Mouse (Mus musculus) mouse trophoblast stem cell (cell line): ENCODE measurements around the gene Slc52a3.

Experiments used
- in situ Hi-C, 2 experiments: fragments of 300-500 bp; cut with MseI, MboI; formaldehyde crosslinking; loops; 2 replicates in 1 of 2; 3 replicates in 1 of 2; pipeline ENCODE4 v1.15.1; 2025

The Slc52a3 gene

DNA sequence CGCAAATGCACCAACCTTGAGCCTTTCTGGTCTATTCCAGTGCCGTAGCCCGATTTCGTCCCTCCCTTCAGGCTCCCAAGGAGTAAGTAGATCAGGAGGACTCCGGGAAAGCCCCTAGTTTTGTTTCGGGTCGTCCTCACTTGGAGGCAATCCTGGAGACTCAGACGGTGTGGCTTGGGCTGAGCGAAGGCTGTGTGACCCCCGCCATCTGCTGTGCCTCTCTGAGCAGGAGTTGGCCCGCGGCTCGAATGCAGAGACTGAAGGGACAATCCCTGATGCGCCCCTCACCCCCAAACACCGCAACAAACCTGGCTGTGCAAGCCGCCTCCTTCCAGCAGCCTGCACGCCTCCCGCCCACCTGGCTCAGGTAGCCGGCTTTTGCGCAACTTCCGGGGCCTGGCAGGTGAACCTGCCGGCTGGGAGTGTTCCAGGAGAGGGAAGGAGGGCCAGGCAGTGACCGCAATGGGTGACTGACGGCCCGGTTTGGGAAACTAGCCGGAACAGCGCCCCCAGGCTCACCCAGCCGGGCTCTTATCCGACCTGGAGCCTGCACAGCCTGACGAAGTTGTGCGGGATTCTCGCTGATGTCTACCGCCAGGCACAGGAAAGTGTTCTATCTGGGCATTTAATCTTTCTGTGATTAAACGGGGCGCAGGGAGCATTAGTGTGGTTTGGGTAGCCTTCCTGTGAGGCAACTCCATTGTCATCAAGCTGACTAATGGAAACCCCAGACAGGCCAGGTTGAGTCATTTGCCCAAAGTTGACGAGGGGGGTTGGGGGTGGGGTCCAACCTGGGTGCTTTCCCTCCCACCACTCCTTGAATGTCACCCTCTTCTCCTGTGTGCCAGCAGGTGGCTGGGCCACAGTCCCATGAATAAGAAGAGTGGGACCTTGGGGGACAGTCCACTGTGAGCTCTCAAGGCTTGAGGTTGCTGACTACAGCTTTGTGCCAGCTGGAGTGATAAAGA is 22.4 kb upstream of the Slc52a3 start:
- in situ Hi-C loops, result no loop called here

DNA sequence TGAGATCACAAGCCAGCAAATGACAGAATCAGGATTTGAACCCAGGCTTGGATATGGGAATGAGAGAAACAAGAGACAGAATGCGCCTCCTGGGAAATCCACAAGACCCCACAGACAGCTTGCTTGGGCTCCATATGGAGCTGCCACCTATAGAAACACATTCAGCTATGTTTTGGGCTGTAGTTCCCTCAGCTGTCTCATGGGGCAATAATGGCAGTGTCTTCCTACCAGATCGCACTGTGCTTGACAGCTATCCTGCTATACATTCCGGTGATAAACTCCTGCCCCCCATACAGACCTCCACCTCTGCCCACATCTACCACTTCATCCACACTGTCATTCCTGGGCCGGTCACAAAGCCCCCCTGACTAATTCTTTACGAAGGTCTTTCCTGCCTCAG is 21.0 kb upstream of the Slc52a3 start:
- in situ Hi-C loops, result no loop called here

DNA sequence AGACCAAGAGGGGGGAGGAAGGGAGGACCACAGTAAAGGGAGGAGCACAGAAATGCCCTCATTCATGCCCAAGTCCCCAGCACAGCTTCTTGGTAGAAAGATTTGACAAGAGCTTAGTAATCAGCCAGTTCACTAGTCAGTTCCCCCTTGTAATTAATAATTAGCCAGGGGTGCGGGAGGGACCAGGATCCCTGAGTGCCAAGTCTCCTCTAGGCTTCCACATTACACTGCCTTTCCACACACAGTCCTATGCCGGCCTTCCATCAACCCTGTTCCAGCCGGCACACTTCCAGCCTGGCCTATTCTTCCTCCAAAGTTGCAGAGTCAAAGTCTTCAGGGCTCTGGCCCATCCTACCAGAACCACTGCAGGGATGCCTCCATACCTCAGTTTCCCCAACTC is 20.2 kb upstream of the Slc52a3 start:
- in situ Hi-C loops, result no loop called here

DNA sequence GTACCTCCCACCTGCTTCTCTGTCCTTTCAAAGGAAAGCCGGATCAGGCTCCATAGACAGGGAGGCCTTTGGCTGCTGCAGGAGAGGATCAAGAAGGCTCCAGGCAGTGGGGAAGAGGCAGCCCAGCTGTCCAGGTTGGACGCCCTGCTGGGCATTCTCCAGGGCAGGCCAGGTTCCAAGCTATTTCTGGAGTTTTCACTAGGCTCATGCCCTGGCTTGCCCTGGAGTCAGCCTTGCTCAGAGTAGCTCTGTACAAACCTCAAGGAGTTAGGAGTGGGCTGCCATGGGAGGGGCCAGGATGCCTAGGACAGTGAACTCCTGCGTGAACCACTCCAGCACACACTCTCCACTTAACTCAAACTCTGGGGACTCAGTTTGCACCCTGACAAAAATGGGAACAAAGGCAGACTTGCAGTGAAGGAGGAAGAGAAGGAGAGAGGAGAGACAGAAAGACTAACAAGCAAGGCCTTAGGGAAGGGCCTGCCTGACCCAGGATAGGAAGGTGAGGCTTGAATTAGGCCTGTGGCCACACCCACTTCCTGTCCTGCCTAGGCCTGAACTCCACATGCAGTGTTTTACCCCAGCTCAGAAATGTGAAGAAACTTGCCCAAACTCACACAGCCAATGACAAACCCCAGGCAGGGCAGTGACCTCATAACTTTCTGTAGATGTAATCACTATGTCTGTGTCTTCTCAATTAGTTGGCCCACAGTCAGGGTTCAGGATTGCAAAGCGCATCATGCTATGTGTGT is 18.4 kb upstream of the Slc52a3 start:
- in situ Hi-C loops, result no loop called here

DNA sequence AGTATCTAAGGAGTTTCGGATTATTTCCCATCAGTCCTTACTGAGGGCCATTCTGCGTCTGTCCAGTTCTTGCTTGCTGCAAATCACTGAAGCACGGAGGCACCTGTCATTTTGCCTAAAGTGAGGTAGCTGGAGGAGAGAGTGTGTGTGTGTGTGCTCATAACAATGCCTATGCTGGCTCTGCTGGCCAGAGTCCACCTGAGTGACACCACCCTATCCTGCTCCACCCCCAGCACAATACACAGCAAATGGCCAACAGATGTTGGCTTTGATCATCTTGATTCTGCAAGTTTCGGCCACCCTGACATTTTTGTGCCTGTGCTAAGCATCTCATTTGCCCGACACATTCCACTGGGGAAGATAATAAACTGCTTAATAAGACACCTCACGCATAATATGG is 17.8 kb upstream of the Slc52a3 start:
- in situ Hi-C loops, result no loop called here

DNA sequence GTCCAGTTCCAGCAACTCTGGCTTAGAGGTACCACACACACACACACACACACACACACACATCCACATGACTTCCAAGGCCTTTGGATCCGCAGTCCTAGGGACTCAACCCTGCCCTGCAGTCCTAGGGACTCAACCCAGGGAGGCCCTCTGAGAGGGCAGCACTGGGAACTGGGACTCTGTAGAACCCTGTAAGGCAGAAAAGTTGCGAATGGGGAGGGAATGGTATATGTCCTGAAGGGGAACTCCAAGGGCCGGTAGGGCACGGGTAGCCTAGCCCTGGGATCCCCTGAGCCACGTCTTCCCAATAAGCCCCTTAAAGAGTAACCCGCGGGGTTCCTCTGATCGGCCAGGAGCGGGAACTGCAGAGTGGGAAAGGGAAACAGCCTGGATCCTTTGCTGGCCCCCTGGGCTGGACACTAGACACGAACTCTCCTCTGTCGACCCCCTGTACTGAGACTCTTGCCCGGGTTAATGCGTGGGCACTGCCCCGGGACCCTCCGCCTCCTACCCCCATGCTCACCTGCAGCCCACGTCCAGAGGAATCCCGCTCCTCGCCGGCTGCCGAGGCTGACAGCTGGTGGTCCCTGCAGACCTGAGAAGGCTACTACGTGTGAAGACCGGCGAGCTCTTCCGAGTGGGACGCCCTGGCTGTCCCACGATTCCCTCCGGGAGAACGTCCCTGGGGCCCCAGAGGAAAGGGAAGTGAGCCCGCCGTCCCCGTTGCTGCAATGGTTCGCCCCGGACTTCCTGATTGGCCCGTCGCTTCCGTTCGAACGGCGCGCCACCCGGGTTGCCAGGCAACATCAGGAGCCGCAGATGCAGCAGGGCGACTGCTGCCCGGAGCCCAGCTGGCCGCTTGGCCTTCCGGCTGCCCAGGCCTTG is 16.6 kb upstream of the Slc52a3 start, which contains the start of gene Fam110a:
TSS of gene Fam110a (minus strand) at position 750 of the 885 bp plus-strand sequence.
- in situ Hi-C loops, result no loop called here

DNA sequence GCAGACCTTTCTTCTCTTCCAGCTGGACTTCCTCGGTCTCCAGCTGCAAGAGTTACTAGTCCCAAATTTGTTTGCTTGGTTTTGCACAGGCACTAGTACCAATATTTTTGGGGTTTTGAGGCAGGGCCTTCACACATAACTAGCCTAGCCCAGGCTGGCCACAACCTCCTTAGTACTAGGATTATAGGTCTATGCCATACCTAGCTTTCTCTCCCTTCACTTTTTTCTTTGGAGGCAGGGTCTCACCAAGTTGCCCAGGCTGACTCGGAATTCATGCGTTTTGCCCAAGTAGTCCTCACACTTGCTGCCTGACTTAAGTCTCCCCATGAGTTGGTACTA is 16.0 kb upstream of the Slc52a3 start:
- in situ Hi-C loops, result no loop called here

DNA sequence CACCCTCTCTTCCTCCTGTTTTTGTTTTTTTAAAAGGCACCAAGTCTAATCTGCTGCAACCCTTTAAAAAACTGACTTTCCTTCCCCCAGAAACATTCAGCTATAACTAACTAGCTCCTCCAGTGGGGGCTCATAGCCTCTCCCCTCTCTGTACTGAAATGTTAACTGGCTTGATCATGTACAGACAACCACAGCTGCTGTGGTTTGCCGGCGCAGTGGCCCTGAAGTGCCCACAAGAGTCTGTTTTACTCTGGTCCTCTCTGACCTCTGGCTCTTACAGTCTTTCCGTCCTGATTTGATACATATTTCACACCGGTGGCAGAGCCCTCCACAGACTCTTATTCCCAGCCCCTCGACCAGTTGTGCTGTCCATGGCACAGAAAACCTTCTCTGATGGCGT is 15.0 kb upstream of the Slc52a3 start:
- in situ Hi-C loops, result no loop called here

DNA sequence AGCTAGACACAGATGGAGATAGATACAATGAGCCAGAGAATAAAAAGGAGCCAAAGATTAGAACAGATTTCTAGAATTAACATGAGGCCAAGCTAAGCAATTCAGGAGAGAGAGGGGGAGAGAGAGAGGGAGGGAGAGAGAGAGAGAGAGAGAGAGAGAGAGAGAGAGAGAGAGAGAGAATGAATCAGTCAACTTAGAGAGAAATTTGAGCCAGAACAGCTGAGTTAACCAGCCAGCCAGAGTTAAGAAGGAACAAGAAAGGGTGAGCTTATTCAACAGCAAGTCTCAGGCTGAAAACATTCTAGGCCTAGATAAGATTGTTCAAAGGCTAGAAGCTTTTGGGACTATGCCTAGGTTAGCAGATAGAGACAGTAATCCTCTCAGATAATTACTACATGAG is 13.8 kb upstream of the Slc52a3 start:
- in situ Hi-C loops, result no loop called here

DNA sequence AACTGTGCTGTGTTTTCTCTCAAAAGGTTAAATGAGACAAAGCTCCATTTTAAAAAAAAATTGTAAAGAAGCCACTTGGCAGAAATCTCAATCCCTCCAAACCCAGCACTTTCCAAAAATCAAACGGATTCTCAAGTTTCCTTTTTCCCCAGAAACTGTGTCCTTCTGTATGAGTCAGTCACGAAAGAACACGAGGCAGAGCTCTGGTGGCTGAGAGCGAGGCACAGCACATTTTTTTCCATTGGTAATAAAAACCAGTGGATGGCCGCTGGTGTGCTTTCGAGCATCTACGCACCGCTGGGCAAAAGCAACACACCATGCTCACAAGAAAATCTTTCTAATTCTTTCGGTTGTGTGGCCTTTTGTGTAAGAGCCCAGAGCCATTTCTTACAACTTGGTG is 12.3 kb upstream of the Slc52a3 start:
- in situ Hi-C loops, result no loop called here

DNA sequence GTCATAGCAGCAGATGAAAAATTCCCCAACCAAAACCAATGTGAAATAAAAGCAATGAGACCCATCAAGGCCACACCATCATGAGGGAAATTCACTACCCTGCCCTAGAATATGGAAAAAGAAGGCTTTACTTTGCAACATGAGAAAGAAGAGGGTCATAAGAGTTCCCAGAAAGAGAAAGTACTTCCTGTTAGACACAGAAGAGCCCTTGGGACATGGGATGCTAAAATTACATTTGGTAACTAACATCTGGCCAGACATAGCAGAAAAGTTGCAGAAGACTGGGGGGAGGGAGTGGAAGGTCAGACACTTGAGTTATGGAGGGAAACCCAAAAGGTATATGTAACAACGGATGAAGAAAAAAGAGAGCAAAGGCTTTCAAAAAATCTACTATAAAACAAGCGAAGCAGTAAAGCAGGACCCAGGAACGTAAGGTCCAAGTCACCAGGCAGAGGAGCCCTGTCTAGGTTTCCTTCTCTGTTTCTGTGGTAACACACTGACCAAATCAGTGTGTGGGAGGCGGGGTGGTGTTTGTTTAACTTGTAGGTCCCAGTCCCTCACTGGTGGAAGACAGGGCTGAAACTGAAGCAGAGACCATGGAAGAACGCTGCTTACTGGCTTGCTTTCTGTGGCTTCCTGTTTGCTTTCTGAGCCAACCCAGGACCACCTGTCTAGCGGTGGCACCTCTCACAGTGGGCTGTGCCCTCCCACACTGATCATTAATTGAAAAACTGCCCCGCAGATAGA is 10.7 kb upstream of the Slc52a3 start:
- in situ Hi-C loops, result no loop called here

DNA sequence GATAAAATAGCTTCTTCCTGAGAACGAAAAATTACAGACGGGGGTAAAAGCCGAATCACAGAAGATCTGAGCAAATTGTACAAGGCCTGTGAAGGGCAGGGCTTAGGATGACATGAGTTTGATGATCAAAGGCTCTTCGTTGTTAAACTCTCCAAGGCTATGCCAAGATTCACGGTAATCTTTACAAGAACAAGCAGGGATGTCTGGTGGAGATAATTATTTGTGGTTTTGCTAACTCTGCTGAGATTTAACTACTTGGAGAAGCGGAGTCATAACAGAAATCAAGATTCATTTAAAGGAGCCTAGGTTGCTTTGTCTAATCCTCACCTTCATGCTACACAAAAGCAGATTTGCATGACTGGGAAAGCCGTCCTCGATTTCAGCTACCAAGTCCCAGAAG is 9.4 kb upstream of the Slc52a3 start:
- in situ Hi-C loops, result no loop called here

DNA sequence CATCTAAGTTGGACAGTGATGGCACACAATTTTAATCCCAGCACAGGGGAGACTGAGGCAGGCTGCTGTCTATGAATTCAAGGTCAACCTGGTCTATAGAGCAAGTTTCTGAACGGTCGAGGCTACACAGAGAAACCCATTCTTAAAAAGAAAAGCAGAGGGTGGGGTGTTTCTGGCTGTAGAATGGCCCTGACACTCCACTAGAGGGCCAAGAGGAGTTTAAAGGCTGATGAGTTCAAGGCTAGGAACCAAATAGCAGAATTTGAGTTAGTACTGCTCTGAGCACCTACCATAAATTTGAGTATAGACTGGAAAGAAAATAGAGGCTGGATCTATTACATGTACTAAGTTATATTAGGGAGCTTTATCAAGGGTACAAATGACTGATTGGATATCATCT is 7.3 kb upstream of the Slc52a3 start:
- in situ Hi-C loops, result no loop called here

DNA sequence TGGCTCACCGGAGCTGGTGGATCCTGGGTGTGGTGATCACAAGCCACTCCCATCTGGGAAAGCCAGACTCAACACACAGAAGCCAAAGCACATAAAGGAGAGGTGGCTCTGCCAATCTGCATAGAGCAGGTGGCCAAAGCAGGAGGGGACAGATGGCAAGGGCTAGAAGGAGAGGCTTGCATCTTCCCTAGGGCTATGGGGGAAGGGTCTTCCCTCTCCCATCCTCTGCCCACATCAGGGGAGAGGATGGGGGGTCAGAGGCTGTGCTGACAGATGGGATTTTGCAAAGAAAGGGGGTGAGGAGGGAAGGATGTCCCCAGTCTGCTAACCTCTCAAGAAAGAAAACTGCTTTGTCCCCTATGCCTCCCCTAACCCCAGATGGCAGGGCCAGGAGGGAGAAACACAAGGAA is 5.3 kb upstream of the Slc52a3 start:
- in situ Hi-C loops, result loop anchor here (10.0 kb wide), 2 partner anchors 46 to 116 kb away; no protein-coding TSS in a partner anchor

DNA sequence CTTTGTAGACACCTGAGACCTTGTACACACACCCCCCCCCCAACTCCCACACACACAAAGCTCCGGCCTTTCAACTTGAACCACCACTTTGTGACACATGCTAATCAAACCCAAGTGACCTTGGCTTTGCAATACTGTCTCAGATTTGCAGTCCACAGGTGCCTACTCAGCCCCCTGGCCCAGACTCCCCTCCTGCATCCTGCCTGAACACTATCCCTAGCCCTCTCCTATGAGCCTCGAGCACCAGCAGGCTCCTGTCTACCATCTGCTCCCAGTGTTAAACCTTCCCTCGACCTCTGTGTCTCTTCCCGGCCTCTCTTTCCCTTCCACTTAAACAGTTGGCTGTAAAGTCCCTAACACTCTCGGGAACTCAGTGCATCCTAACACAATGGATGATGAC is 4.9 kb upstream of the Slc52a3 start:
- in situ Hi-C loops, result loop anchor here (10.0 kb wide), 2 partner anchors 47 to 117 kb away; no protein-coding TSS in a partner anchor

DNA sequence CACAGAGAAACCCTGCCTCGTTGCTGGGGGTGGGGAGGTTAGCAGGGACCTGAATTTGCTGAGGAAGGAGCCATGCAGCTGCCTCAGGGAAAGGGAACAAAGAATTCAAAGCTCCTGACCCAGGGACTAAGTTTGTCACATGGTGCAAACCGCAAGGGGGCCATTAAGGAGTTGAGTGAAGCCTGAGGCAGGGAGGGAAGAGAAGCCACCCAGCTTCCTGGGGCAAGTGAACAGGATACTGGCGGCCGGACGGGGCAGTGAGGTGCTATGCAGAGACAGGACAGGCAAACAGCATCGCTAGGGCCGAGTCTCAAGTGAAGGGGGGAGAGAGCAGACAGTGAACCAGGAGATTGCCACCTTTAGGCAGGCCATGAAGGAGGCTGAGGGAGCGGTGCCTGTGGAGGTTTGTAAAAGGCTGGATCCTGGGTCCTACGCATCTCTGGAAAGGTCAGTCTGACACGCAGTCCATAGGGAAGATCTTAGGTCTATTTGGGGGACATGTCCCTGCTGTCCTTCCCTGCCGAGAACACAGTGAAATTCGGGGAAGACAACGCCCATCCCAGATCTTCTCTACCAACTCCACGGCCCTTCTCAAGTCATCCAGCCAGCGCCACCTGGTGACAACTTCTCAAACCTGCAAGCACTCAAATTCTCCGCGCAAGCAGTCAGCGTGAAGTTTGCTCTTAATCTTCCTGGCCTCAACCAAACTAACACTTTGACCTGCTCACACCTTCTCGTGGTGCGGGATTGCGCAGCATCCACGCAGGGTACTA is 1.8 kb upstream of the Slc52a3 start:
- in situ Hi-C loops, result loop anchor here (10.0 kb wide), 2 partner anchors 50 to 120 kb away; no protein-coding TSS in a partner anchor

DNA sequence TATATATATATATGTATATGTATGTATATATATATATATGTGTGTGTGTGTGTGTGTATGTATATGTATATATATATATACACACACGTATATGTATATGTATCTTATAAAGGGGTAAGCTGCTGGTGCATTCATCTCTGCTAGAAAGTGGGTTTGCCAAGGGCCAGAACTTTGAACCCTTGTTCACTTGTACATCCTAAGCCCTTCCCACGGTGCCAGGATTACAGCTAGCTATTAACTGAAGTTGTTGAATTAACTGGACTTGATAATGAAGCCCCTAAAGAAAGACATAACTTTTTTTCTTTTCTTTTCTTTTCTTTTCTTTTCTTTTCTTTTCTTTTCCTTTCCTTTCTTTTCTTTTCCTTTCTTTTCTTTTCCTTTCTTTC is 872 bp downstream of the Slc52a3 start:
- in situ Hi-C loops, result loop anchor here (10.0 kb wide), 2 partner anchors 52 to 122 kb away; no protein-coding TSS in a partner anchor

DNA sequence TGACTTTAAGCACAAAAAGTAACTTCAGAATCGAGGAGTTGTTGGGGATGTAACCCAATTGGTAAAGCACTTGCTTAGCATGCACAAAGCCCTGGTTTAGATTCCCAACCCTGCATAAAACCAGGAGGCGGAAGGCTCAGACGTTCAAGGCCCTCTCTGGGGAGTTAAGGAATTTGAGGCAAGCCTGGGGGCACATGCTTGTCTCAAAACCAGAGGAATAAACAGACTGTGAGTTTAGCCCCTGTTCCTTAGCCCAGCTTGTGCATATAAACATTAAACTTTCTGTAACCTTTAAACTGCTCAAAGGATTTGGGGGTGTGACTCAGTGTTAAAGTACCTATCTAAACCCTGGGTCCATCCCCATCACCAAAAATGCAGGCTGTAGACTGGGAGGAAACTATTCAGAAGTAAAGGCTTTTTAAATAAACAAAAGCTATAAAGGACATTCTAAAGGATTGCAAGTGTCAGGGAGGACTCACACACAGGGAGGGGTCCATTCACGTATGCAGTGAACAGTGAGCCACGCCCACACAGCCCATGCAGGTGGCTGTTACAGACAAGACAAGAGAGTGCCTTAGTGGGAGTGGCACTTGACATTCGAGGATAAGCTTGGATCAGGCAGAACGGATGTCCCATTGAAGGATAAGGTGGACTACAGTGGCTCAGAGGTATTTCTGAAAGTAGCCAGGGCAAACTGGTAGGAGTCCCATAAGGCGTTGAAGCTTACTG is 1.6 kb downstream of the Slc52a3 start:
- in situ Hi-C loops, result loop anchor here (10.0 kb wide), 2 partner anchors 53 to 123 kb away; no protein-coding TSS in a partner anchor

DNA sequence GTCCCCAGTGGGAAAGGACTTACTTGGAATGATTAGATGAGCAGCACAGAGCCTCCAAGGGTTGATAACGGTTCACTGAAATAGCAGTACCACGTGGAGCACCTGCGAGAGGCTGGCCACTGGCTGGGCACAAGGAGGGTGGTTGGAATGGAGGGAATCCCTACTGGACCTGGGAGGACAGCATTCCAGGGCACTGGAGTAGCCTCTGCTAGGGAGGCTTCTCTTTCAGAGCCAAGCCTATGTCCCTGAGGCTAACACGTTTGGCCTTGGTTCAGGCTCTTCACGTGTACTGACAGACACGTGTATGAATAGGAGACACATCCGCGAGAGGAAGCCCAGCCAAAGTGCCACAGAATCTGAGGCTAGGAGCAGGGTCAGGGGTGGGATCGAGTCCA is 2.2 kb downstream of the Slc52a3 start:
- in situ Hi-C loops, result loop anchor here (10.0 kb wide), 2 partner anchors 54 to 124 kb away; no protein-coding TSS in a partner anchor
